Mouse (Mus musculus): ENCODE measurements at regions not wholly inside any gene's neighbourhood (a gene's known extent, or its start where the extent isn't known, plus 50 kb on each side); places are given as distances from the start of the nearest gene placed in this dataset.

- H3K36me3 ChIP-seq (ENCODE audit: control insufficient read depth, insufficient read depth), result no peaks in the 10 kb centered on the region
- no peak overlapping the region for H3K4me2 ChIP-seq (ENCODE audit: low read depth)
- no peak overlapping the region for H3ac ChIP-seq (ENCODE audit: control insufficient read depth, insufficient read length)
- H3K27me3 ChIP-seq (ENCODE audit: control insufficient read depth, insufficient read depth, insufficient read length), result no peaks in the 10 kb centered on the region
- no peaks in the 10 kb centered on the region for H3K79me2 ChIP-seq (ENCODE audit: control insufficient read depth, insufficient read depth)
- no peak overlapping the region for H3K4me3 ChIP-seq
- no peak for TF ChIP-seq TCF3 (IDR thresholded peaks at IDR 0.05; ENCODE audit: insufficient read length, low read depth)
- TF ChIP-seq CEBPB (IDR thresholded peaks at IDR 0.05; ENCODE audit: insufficient read depth, poor library complexity, severe bottlenecking), result no peak
- no peak for TF ChIP-seq USF1 (IDR thresholded peaks at IDR 0.05; ENCODE audit: low read depth)
- TF ChIP-seq E2F4 (IDR thresholded peaks at IDR 0.05; ENCODE audit: insufficient read depth), result no peak
- no peak for TF ChIP-seq POLR2AphosphoS2 (IDR thresholded peaks at IDR 0.05; ENCODE audit: insufficient read length, low read depth)
- TF ChIP-seq POLR2A (IDR thresholded peaks at IDR 0.05; ENCODE audit: insufficient read length, low read depth), result no peak
- no peak for TF ChIP-seq MYOG (IDR thresholded peaks at IDR 0.05; ENCODE audit: control insufficient read depth in 1 of 3, insufficient read depth in 1 of 3, insufficient read length in 2 of 3, low read depth in 2 of 3)
- TF ChIP-seq SRF (IDR thresholded peaks at IDR 0.05; ENCODE audit: control insufficient read depth, insufficient read length, low read depth), result no peak
- TF ChIP-seq MYOD1 (IDR thresholded peaks at IDR 0.05; ENCODE audit: control insufficient read depth in 1 of 3, insufficient read length in 2 of 3, low read depth in 2 of 3), result no peak
- TF ChIP-seq MAX (IDR thresholded peaks at IDR 0.05; ENCODE audit: low read depth), result no peak
- no peak for TF ChIP-seq REST (IDR thresholded peaks at IDR 0.05; ENCODE audit: insufficient read depth, insufficient read length)
- TF ChIP-seq TCF12 (IDR thresholded peaks at IDR 0.05; ENCODE audit: insufficient read depth, poor library complexity, severe bottlenecking), result no peak
Observed at GRCm38 (mm10) chr8:80189797-80190509, 132.1 kb upstream of the Hhip start.

- H3K36me3 ChIP-seq (ENCODE audit: control insufficient read depth, insufficient read depth), result no peaks in the 10 kb centered on the region
- no peak overlapping the region for H3K4me3 ChIP-seq
- no peak overlapping the region for H3ac ChIP-seq (ENCODE audit: control insufficient read depth, insufficient read length)
- no peak overlapping the region for H3K4me2 ChIP-seq (ENCODE audit: low read depth)
- no peaks in the 10 kb centered on the region for H3K79me2 ChIP-seq (ENCODE audit: control insufficient read depth, insufficient read depth)
- TF ChIP-seq TCF12 (IDR thresholded peaks at IDR 0.05; ENCODE audit: insufficient read depth, poor library complexity, severe bottlenecking) (no peak), MYOG (IDR thresholded peaks at IDR 0.05; ENCODE audit: control insufficient read depth in 1 of 3, insufficient read depth in 1 of 3, insufficient read length in 2 of 3, low read depth in 2 of 3) (no peak), MYOD1 (IDR thresholded peaks at IDR 0.05; ENCODE audit: control insufficient read depth in 1 of 3, insufficient read length in 2 of 3, low read depth in 2 of 3) (no peak), CEBPB (IDR thresholded peaks at IDR 0.05; ENCODE audit: insufficient read depth, poor library complexity, severe bottlenecking) (no peak), MAX (IDR thresholded peaks at IDR 0.05; ENCODE audit: low read depth) (no peak), POLR2A (IDR thresholded peaks at IDR 0.05; ENCODE audit: insufficient read length, low read depth) (no peak), REST (IDR thresholded peaks at IDR 0.05; ENCODE audit: insufficient read depth, insufficient read length) (no peak), E2F4 (IDR thresholded peaks at IDR 0.05; ENCODE audit: insufficient read depth) (no peak), USF1 (IDR thresholded peaks at IDR 0.05; ENCODE audit: low read depth) (no peak), TCF3 (IDR thresholded peaks at IDR 0.05; ENCODE audit: insufficient read length, low read depth) (no peak), SRF (IDR thresholded peaks at IDR 0.05; ENCODE audit: control insufficient read depth, insufficient read length, low read depth) (no peak), POLR2AphosphoS2 (IDR thresholded peaks at IDR 0.05; ENCODE audit: insufficient read length, low read depth) (no peak)
- H3K27me3 ChIP-seq (ENCODE audit: control insufficient read depth, insufficient read depth, insufficient read length), result no peaks in the 10 kb centered on the region
Observed at GRCm38 (mm10) chr8:80185286-80185685, 127.5 kb upstream of the Hhip start.

- Histone ChIP-seq H3K4me3 (no peak overlapping the region), H3K27me3 (ENCODE audit: control insufficient read depth, insufficient read depth, insufficient read length) (no peaks in the 10 kb centered on the region), H3K79me2 (ENCODE audit: control insufficient read depth, insufficient read depth) (no peaks in the 10 kb centered on the region), H3ac (ENCODE audit: control insufficient read depth, insufficient read length) (no peak overlapping the region), H3K36me3 (ENCODE audit: control insufficient read depth, insufficient read depth) (no peaks in the 10 kb centered on the region), H3K4me2 (ENCODE audit: low read depth) (no peak overlapping the region)
- TF ChIP-seq MYOD1 (IDR thresholded peaks at IDR 0.05; ENCODE audit: control insufficient read depth in 1 of 3, insufficient read length in 2 of 3, low read depth in 2 of 3), result no peak
- no peak for TF ChIP-seq SRF (IDR thresholded peaks at IDR 0.05; ENCODE audit: control insufficient read depth, insufficient read length, low read depth)
- TF ChIP-seq REST (IDR thresholded peaks at IDR 0.05; ENCODE audit: insufficient read depth, insufficient read length), result no peak
- TF ChIP-seq TCF12 (IDR thresholded peaks at IDR 0.05; ENCODE audit: insufficient read depth, poor library complexity, severe bottlenecking), result no peak
- TF ChIP-seq TCF3 (IDR thresholded peaks at IDR 0.05; ENCODE audit: insufficient read length, low read depth), result no peak
- TF ChIP-seq MAX (IDR thresholded peaks at IDR 0.05; ENCODE audit: low read depth), result no peak
- no peak for TF ChIP-seq POLR2A (IDR thresholded peaks at IDR 0.05; ENCODE audit: insufficient read length, low read depth)
- no peak for TF ChIP-seq E2F4 (IDR thresholded peaks at IDR 0.05; ENCODE audit: insufficient read depth)
- no peak for TF ChIP-seq MYOG (IDR thresholded peaks at IDR 0.05; ENCODE audit: control insufficient read depth in 1 of 3, insufficient read depth in 1 of 3, insufficient read length in 2 of 3, low read depth in 2 of 3)
- no peak for TF ChIP-seq USF1 (IDR thresholded peaks at IDR 0.05; ENCODE audit: low read depth)
- TF ChIP-seq CEBPB (IDR thresholded peaks at IDR 0.05; ENCODE audit: insufficient read depth, poor library complexity, severe bottlenecking), result no peak
Observed at GRCm38 (mm10) chr8:80168688-80169087, 110.9 kb upstream of the Hhip start.

GRCm38 (mm10) chr8:80149458-80150083 lies 91.8 kb upstream of the Hhip start:
- no peak overlapping the region for H3K4me3 ChIP-seq
- H3ac ChIP-seq (ENCODE audit: control insufficient read depth, insufficient read length), result no peak overlapping the region
- no peak overlapping the region for H3K4me2 ChIP-seq (ENCODE audit: low read depth)
- H3K36me3 ChIP-seq (ENCODE audit: control insufficient read depth, insufficient read depth), result no peaks in the 10 kb centered on the region
- H3K27me3 ChIP-seq (ENCODE audit: control insufficient read depth, insufficient read depth, insufficient read length), result no peaks in the 10 kb centered on the region
- TF ChIP-seq REST (IDR thresholded peaks at IDR 0.05; ENCODE audit: insufficient read depth, insufficient read length) (no peak), MYOD1 (IDR thresholded peaks at IDR 0.05; ENCODE audit: control insufficient read depth in 1 of 3, insufficient read length in 2 of 3, low read depth in 2 of 3) (no peak), SRF (IDR thresholded peaks at IDR 0.05; ENCODE audit: control insufficient read depth, insufficient read length, low read depth) (no peak), POLR2AphosphoS2 (IDR thresholded peaks at IDR 0.05; ENCODE audit: insufficient read length, low read depth) (no peak), TCF12 (IDR thresholded peaks at IDR 0.05; ENCODE audit: insufficient read depth, poor library complexity, severe bottlenecking) (no peak)
- H3K79me2 ChIP-seq (ENCODE audit: control insufficient read depth, insufficient read depth), result no peaks in the 10 kb centered on the region
